Mouse (Mus musculus) cortical plate, adult 2 months (tissue): Measurements from ENCODE around the gene Slc39a1. TPM values are rescaled to one million over a fixed set of nuclear protein-coding genes. Genes with fewer than 3 reads are reported as not detected.
"Not testable (repeated sequence)": the region's sequence is repeated elsewhere in the genome, so short reads cannot be mapped to it uniquely, and the experiment has no call there.

Source experiments
- H3K27ac ChIP-seq: fragments of 200-500 bp; 2 replicates; pipeline ENCODE4 v1.5.1; 2012; ENCODE audit warnings: low read length, control low read depth, inconsistent platforms; ENCODE audit not compliant: insufficient read depth
- H3K4me1 ChIP-seq: fragments of 200-500 bp; 2 replicates; pipeline ENCODE4 v1.6.1; 2011; ENCODE audit warnings: low read length; ENCODE audit not compliant: control insufficient read depth, insufficient read depth
- H3K4me3 ChIP-seq: fragments of 200-500 bp; 2 replicates; pipeline ENCODE4 v1.5.1; 2011; ENCODE audit warnings: mild to moderate bottlenecking, low read length, control low read depth; ENCODE audit not compliant: insufficient read depth
- CTCF ChIP-seq: fragments of 200-500 bp; IDR thresholded peaks from 2 replicates; pipeline ENCODE4 v1.5.1; 2011; ENCODE audit warnings: mild to moderate bottlenecking, control low read depth, low read length; ENCODE audit not compliant: insufficient read depth; ENCODE audit errors: extremely low read depth
- POLR2A ChIP-seq: fragments of 200-500 bp; IDR thresholded peaks from 2 replicates; pipeline ENCODE4 v1.6.1; 2011; ENCODE audit warnings: mild to moderate bottlenecking, low read length, control low read depth; ENCODE audit not compliant: insufficient read depth; ENCODE audit errors: extremely low read depth
- polyA plus RNA-seq: library from polyadenylated mRNA; depleted of rRNA; stranded (reverse); fragments of >200 nt; gene quantifications from 2 replicates; pipeline ENCODE4 v1.2.3, GENCODE M21; 2012

Slc39a1 gene
- polyA plus RNA-seq, 1 experiment = 34.5 TPM

DNA sequence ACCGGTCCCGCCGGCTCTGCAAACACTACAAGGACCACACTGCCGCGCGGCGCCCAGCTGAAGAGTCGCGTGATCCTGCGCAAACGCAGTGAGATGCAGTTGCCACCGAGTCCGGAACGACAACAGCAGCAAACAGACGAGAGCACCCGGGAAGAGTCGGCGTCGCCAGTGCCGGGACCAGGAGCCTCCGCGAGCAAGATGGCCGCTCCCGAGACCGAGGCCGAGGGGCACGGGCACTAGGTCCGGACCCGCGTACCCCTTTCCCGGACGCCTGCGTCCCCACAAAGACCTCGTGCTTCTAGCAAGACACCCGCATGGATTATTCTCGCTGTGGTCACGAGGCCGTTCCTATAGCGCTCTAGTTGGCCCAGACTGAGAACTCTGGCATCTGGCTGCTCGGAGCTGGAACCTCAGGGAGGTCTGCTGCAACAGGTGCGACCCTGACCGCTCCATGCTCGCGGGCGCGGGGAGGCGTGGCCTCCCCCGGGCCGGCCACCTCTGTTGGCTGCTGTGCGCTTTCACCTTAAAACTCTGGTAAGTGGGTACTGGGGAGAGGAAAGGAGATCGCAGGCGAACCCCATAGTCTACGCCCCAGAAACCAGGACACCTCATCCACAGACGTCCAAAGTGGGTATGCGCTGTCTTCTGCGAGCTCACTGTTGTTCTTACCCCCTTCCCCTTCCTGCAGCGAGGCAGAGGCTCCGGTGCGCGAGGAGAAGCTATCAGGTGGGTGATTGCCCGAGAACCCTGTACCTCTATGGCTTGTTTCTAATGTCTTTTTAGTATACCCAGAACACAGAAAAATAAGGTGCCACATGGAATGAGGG, 16.3 kb upstream of the Slc39a1 start, which contains the start of gene Jtb:
TSS of gene Jtb (plus strand) at position 91 of the 827 bp plus-strand sequence.
- H3K27ac ChIP-seq = no peak within 1 kb of the TSS
- peak within 1 kb of the TSS; percentile 66 for H3K4me3 ChIP-seq
- peak; percentile 95 for TF ChIP-seq POLR2A
- TF ChIP-seq CTCF = no peak
- H3K4me1 ChIP-seq = peaks cover 2% of the 10 kb centered on the region

GRCm38 (mm10) chr3:90241251-90241650, 6.7 kb upstream of the Slc39a1 start:
- Histone ChIP-seq H3K4me1 (no peaks in the 10 kb centered on the region), H3K4me3 (no peak overlapping the region), H3K27ac (no peak overlapping the region)
- no peak for TF ChIP-seq POLR2A

DNA sequence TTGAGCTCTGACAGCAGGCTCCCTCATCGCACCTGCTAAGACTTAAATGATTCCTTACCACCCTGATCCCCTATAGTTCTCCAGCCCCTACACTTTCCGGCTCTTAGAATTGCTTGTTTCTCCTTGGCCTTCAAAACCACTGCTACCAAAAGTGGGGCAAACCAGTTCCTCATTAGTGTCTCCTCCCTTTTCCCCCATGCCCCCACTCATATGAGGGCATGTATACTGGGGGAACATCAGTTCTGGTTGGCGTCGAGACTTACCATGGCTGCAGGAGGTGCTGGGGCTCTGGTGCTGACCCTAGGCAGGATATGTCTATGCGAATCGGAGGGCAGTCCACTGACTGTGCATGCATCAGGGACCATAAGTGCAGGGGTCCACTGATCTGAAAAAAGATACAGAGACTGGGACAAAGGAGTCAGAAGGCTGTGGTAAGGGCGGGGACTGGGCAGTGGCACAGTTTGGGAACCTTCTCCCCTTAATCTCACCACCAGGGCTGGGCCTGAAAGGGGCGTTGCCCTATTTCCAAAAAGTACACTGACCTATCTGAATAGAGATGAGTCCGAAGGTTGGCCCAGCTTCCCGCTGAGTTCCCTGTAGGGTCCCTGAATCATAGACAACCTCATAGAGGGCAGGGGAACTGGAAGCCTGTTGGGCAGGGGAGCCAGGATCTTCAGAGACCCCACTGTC, 6.2 kb upstream of the Slc39a1 start:
- Histone ChIP-seq H3K4me1 (no peaks in the 10 kb centered on the region), H3K4me3 (no peak overlapping the region), H3K27ac (no peak overlapping the region)
- TF ChIP-seq CTCF = no peak
- no peak for TF ChIP-seq POLR2A

DNA sequence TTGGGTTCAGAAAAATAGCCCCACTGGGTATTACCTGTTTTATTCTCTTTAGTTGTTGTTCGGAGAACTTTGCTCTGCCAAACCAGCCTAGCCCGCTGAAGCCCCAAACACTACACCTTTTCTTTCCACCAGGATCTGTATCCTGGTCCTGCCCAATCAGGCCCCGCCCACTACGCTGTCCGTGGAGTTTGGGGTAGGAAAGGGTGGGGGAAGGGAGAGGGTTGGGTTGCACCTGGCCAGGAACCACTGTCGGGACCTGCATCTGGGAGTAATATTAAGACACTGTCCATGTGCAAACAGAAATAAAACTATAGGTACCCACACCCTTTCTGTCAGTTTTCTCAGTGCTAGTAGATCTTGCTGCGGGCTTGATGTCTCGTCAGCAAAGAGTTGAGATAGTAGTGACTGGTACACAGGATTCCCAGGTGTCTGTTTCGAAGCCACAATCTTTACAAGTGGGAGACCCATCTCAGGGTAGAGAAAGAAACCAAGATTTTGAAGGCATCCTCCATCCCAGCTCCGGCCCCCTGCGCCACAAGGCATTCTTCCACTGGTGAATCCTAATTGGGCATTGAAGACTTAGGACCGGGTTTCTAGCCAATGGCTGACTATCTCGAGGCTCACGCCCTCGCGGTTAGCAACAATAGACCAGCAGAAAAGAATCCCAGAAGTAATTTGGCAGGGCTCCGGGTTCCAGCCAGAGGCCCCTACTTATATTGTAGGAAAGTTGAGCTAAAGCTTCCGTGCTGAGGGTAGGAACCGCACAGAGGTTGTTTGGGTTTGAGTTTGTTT, 4.8 kb upstream of the Slc39a1 start, which contains the start of gene Creb3l4:
TSS of gene Creb3l4 (minus strand) at position 529 of the 792 bp plus-strand sequence.
- H3K4me1 ChIP-seq = no peaks in the 10 kb centered on the region
- no peak for TF ChIP-seq CTCF
- TF ChIP-seq POLR2A = no peak
- H3K27ac ChIP-seq = no peak within 1 kb of the TSS
- 0 out of 2 replicates have a peak within 1 kb of the TSS, but pooled peaks have one; percentile 7 for H3K4me3 ChIP-seq

DNA sequence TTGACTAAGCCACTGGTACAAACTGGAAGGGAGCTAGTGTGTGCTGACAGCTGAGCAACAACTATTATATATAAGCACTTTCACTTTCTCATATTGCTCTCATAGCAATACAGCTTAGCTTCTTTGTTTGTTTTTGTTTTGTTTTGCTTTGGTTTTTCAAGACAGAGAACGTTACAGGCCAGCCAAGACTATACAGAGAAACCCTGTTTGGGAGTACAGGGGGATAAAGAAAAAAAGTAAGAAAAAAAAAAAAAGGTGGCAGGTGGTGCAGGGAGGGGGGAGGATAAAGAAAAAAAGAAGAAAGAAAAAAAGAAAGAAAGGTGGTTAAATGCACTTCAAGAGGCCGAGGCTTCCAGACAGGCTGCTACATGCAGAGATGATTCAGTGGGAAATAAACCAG, 2.6 kb upstream of the Slc39a1 start:
- TF ChIP-seq CTCF (no peak), POLR2A (no peak)
- H3K4me1 ChIP-seq = no peaks in the 10 kb centered on the region
- no peak overlapping the region for H3K27ac ChIP-seq
- no peak overlapping the region for H3K4me3 ChIP-seq

GRCm38 (mm10) chr3:90247630-90247959, 377 bp upstream of the Slc39a1 start:
- Histone ChIP-seq H3K4me3 (peak overlapping the region; percentile 66), H3K4me1 (peaks cover 2% of the 10 kb centered on the region; the same call in 1 of the 2 replicates), H3K27ac (peak overlapping the region; percentile 85)
- TF ChIP-seq CTCF (no peak), POLR2A (no peak)

DNA sequence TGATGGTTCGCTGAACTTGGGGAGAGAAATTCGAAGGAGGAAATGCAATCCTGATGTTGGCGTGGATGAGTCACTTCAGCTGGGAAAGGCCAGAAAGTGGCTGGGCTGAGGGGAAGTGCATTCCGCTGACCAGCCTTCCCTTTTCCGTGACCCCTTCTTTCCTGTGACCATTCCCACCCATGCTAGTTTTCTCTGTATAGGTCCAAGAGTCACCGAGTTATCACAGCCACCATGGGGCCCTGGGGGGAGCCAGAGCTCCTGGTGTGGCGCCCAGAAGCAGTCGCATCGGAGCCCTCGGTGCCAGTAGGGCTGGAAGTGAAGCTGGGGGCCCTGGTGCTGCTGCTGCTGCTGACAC, 751 bp downstream of the Slc39a1 start:
- Histone ChIP-seq H3K4me3 (peak overlapping the region; percentile 66), H3K4me1 (peaks cover 2% of the 10 kb centered on the region), H3K27ac (peak overlapping the region; percentile 76; the same call in 1 of the 2 replicates)
- TF ChIP-seq CTCF = no peak
- TF ChIP-seq POLR2A = no peak

DNA sequence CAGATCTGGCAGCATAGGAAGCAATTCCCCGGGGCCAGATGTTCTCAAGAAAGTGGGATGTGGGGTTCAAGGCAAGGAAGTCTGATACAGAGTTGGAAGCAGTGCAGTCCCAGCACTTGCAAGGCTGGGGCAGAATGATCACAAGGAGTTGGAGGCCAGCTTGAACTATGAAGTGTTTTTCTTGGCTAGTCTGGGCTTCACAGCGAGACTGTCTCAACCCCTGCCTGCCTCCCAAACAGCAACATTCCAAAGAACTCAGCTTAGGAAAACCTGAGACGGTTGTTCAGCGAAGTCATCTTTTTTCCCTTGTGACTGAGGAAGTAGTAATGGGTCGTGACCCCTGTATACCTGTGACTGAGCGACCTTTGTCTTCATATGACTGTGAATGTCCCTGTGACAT, 2.8 kb downstream of the Slc39a1 start:
- Histone ChIP-seq H3K4me1 (peaks cover 5% of the 10 kb centered on the region), H3K4me3 (no peak overlapping the region), H3K27ac (no peak overlapping the region)
- TF ChIP-seq POLR2A (no peak), CTCF (no peak)

DNA sequence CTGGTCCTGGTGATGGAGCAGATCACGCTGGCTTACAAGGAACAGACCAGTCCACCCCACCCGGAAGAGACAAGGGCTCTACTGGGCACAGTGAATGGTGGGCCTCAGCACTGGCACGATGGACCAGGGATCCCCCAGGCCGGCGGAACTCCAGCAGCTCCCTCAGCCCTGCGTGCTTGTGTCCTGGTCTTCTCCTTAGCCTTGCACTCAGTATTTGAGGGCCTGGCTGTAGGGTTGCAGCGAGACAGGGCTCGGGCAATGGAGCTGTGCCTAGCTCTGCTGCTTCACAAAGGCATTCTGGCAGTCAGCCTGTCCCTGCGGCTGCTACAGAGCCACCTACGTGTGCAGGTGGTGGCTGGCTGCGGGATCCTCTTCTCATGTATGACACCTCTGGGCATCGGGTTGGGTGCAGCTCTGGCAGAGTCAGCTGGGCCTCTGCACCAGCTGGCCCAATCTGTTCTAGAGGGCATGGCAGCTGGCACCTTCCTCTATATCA, 3.8 kb downstream of the Slc39a1 start:
- not testable (repeated sequence) for H3K27ac ChIP-seq, H3K4me3 ChIP-seq, H3K4me1 ChIP-seq

DNA sequence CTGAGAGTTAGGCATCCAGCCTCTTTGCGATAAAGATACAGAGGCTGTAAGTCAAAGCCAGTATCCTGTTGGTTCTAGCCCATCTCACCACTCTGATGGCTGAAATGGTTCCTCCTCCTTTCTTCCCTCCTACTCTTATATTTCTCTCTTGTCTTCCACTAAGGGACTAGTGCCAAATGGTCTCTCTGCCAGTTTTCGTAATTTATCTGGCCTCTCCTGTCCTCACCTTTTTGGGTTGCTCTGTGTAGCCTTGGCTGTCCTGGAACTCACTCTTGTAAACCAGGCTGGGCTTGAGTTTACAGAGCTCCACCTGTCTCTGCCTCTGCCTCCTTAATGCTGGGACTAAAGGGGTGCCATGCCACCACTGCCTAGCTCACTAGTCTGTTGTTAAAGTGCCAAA, 4.7 kb downstream of the Slc39a1 start:
- H3K4me3 ChIP-seq, H3K4me1 ChIP-seq, H3K27ac ChIP-seq: not testable (repeated sequence)

- not testable (repeated sequence) for H3K4me1 ChIP-seq, H3K27ac ChIP-seq, H3K4me3 ChIP-seq
Observed at GRCm38 (mm10) chr3:90253174-90253573, 5.2 kb downstream of the Slc39a1 start.
